Mouse (Mus musculus) left cerebral cortex, postnatal 4 days (tissue): ENCODE results near the gene Spcs2. TPM values are rescaled to one million over a fixed set of nuclear protein-coding genes. Genes with fewer than 3 reads are reported as not detected.

Experiments
- DNase-seq: peaks from one replicate; pipeline ENCODE4 v3.0.0-alpha.2; 2022
- intact Hi-C: fragments of 180-260 bp; cut with DNase I; formaldehyde crosslinking; loops from one replicate; pipeline ENCODE4 v1.15.1; 2025
- total RNA-seq, 2 experiments: library from RNA; stranded (reverse); gene quantifications; 2 replicates each; pipeline ENCODE4 v1.2.3; 2021

Spcs2 gene
- total RNA-seq, 2 experiments from 2014 or later: 83.1 to 90.7 TPM

DNA sequence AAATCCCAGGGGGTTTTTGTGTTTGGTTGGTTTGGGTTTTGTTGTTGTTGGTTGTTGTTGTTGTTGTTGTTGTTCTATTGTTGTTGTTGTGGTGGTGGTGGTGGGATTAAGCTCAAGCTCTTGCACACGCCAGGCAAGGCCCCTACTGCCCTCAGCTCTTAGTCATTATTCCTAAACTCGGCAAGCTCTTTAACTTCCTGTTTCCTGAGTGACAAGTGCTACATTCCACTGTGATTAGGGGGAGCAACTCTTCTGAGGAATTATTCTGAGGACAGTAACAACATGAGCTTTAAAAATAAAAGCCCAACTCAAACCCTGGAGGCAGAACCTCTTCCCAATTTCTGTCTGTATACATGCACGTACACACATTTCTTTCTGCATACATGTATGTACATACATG, 2.0 kb upstream of the Spcs2 start:
- intact Hi-C loops: no loop called here
- DNase-seq: no peak

DNA sequence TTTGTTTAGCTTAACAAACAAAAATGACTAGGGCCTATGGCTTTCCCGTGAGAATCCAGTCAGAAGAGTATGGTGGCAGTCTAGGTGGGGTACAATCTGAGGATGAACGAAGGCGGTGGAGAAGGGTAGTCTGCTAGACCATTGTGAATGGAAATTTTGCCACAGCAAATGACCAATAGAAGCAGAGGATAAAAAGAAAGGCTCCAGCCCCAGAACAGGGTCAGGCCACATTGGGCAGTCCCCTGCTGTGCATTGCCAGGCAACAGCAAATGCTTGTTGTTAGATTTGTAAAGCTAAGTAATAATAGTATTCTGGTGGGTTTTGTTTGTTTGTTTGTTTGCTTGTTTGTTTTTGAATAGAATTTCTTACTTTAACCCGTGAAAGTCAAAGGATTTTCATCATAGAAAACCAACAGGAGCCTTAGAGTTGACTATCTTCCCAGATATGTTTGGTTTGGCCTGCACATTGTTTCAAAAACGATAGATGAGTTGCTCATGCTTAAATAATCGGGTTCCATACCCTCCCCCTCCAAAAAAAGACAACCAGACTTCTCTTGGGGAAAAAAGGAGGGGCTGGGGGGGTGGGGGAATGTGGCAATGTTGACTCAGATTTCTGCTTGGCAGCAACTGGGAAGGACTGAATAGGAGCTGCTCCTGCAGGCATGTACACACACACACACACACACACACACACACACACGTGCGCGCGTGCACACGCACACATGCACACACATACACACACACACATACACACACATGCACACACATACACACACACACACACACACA, 1.2 kb upstream of the Spcs2 start:
- peak; percentile 20 for DNase-seq
- intact Hi-C loops: no loop called here

DNA sequence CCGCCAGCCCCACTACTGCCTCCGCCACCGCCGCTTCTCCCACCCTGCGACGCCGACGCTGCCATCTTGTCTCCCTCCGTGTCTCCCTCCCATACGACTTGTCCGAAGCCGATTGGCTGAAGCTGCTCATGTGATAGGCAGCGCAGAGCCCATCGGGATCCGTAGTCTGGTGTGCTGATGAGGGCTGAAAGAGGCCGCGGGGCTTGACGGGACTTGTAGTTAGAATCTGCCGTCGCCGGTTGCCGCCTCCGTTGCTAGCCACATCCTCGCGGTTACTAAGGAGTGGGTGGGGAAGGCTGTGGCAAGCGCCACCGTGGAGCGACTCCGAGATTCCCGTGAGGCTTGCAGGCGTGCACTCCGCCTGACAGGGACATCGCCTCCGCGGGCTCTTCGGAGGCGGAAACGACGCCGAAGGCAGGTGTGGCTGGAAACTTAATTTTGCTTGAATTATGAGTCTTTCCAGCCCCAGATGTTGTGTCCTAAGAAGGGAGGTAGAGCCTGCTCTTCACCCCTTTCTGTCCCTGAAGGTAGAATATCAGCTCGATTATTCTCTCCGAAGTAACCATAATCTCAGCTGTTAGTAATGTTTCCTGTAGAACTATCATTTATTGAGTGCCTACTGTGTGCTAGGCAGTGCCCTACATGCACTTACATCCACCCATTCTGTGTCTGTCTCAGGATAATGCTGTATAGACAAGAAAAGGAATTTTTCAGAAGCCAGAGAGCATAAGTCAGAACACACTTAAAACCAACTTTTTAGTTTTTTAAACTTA, 4.3 kb downstream of the Spcs2 start, which contains the start of gene Xrra1:
TSS of gene Xrra1 (plus strand) at position 304 of the 773 bp plus-strand sequence.
- intact Hi-C loops: no loop called here

DNA sequence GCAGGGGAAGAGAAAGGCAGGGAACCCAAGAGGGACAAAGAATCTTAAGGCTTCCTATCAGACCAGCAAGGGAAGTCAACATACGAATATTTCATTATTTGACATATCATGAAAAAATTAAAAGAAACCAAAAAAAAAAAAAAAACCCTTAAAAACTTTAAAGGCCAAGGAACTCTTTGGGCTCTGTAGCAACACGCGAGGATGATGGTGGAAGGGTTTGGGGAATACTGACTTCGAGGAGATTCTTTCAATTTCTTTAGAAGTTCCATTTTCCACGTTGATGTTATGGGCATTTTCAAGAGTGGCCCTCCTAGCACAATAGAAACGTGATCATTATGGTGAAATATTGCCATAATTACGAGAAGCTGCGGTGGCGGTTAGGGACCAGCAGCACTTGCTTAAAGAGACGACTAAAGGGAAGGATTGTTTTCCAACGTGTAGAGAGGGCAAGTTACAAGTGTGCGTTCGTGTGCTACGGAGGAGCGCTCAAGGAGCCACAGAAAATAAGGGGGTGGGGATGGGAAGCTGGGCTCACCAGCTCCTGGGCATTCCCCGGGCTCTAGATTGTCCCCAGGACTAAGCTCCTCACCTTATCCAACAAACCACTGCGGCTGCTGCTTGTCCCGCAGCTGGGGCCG, 5.0 kb downstream of the Spcs2 start:
- intact Hi-C loops: no loop called here

More for the DNA sequence above, 4.3 kb downstream of the Spcs2 start, which contains the start of gene Xrra1:
- peak; percentile 97 for DNase-seq

DNA sequence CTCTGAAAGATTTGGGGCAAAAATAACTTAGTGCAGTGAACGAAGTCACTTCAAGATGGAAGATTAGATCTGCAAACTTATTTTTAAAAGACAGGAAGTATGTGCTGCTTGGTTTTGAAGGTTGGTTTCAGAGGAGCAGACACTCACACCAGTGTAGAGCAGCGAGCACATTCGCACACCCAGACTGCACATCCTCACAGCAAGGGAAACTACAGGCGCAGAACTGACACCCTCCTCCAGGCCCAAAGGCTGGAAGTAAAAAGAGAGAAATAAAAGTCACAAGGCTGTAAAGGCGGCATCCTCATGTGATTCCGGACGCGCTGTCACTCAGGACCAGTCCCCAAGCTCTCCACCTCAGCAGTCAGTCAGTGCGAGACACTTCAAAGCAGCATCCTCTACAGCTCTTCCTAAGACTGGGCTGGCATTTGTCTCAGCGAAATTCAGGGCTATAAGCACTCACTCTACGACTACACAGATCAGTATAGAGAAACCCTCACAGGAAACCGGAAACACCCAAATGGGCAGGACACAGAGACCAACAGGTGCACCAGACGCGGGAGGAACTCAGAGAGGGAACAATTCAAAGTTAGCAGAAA, 6.9 kb downstream of the Spcs2 start:
- intact Hi-C loops: no loop called here
- no peak for DNase-seq

More for the DNA sequence above, 5.0 kb downstream of the Spcs2 start:
- DNase-seq: no peak

DNA sequence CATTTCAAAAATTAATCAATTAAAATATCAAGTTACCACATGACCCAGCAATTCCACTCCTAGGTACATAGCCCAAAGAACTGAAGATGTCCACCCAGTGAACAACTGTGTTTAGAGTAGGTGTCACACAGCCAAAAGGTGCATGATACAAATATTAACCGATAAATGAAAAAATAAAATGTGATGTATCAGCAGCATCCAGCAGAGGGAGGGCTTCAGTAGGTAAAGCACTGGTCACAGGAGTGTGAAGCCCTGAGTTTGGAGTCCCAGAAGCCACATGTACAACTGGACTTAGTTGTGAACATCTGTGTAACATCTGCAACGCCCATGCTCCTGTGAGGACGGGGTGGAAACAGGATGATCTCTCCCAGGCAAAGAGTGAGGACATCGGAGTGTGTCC, 9.0 kb downstream of the Spcs2 start:
- DNase-seq: no peak
- intact Hi-C loops: no loop called here

DNA sequence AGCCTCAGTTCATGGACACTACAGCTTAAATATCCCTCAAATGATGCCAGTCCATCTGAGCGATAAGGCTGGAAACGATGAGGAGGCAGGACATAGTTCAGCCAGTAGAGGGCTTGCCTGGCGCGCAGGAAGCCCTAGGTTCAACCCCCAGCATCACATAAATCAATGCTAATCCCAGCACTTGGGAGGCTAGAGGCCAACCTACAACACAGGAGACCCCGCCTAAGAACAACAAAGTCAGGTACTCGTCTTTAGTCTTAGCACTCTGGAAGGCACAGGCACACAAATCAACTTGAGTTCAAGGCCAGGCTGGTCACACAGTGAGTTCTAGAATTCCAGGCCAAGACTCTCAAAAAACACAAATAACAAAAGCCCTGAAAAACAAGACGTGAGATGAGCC, 9.9 kb downstream of the Spcs2 start:
- no peak for DNase-seq
- intact Hi-C loops: no loop called here

DNA sequence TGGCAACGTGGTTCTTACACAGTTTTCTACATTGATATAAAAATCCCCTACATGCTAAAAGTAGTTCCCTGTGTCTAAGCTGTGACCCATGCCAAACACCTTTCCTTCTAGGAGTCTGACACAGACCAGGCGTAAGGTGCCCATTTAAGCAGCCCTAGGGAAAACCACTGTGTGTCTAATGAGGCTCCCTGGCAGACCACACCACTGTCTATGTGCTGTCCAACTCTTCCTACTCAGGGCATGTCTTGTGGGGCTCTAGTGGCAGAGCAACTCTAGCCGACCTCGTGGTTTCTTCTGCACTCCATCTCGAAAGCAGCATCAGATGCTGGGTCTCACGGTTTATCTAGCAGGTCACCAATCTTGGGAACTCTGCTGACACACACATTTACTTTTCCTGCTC, 11.6 kb downstream of the Spcs2 start:
- intact Hi-C loops: no loop called here
- no peak for DNase-seq

DNA sequence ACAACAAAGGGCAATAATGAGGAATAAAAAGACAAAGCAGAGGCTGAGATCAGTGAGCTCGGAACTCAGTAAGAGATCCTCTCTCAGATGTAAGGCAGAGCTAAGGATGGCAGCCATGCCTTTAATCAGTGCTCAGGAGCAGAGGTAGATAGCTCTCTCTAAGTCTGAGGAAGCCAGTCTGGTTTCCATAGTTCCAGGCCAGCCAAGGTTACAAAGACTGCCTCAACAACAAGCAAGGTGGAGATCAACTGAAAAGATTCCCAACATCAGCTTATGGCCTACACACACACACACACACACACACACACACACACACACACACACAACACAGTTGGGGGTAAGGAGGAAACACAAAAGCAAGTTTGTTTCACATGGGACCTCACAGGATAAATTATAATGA, 12.1 kb downstream of the Spcs2 start:
- intact Hi-C loops: no loop called here
- DNase-seq: no peak

DNA sequence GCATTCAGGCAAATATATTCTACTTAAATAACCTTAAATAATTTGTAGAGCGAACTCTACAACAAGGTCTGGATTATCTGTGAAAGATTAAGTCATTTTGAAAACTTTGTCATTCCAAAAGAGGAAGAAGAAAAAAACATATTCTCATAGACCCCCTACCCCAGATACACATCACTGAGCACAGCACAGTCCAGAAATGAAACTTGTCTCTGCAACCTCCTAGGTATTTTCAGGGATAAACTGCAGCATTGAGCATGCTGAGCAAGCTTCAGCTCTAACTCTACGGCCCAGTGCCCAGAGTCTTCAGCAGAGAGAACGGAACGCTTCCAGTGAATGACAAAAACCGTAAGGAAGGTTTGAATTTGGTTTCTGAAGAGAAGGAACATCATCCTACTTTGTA, 12.7 kb downstream of the Spcs2 start:
- DNase-seq: no peak
- intact Hi-C loops: no loop called here

DNA sequence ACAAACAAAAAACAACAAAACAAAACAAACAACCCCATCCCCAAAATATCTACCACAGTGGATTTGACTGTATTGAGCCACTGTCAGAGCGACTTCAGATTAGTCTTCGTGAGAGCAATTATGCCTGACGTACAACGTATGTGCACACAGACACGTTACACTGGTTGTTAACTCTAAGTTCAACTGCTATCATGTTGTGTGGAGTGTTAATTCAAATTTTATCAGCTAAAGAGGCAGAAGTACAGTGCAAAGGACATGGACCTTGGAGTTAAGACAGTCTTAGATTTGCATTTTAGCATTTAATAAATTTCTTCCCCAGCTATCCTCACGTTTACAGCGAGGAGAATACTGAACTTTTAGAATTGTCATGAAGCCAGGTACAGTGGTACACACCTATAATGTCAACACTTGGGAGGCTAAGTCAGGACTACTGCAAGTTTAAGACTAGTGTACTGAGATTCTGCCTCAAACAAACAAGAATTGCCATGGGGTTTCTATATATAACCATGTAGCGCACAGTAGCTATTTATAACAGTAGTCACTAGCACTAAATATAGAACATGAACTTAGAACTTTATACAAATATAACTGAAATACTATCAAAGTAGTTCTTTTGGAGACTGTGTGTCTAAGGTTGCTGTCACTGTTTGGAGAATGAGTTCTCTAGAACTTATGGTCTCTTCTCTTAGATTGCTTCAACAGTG, 17.6 kb downstream of the Spcs2 start:
- intact Hi-C loops: no loop called here
- DNase-seq: no peak

DNA sequence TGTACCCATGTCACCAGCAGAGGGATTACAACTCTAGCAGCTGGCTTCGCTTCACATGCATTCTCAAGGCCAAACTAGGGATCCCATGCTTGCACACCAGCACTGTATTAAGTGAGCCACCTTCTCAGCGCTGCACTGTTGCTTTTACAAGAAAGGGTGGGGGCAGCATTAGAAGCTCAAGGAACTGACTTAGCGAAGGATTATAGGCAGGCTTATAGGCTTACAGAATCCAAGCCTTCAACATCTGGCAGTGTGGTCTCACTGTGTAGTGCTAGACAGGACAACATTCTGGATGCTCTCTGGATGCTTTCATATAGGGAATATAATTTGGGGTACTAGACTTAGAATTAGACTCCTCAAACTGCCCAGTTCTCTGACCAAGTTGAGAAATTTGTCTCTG, 25.0 kb downstream of the Spcs2 start:
- intact Hi-C loops: no loop called here
- DNase-seq: no peak

DNA sequence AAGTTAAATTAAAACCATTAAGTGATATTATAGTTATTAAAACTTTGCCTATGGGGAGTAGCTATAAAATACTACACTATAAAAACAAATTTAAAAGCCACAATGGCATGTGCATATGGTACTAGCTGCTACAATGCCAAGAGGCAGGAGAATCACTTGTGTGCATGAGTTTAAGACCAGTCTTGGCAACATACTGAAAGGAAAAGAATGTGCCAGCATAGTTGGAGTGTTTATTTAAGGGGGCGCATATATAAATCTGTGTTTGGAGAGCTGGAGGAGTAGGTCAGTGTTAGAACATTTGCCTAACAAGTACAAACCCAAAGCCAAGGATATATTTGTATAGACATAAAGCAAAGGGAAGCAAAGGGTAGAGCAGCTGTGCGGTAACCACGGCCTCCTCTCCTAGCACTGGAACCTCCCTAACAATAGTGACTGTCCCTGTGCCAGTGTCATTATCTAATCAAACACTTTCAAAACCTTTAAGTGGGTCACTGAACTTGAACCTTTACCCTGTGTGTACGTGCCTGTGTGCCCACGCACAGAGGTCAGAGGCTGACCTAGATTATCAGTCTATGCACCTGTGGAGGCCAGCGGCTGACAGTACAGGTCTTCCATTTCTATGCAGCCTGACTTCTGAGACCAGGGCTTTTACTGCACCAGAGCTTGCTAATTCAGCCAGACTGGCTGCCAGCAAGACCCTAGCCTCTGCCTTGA, 25.7 kb downstream of the Spcs2 start:
- DNase-seq: no peak
- intact Hi-C loops: no loop called here

DNA sequence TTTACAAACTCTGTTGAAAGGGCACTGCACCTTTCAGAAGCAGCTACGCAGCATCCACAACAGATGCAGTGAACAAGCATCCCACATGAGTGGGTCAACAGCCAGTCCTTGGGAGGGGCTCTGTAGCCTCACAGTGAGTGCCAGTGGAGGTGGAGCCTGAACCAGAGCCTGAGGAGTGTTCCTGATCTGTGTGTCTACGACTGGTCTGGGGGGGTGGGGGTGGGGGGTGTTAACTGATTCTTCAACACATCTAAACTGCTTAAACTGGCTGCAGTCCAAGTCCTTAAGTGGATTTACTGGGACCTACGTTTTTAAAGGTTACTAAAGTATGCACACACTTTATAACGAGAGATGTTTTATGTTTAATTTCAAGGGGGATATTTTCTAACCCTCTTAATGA, 26.5 kb downstream of the Spcs2 start:
- no peak for DNase-seq
- intact Hi-C loops: no loop called here

DNA sequence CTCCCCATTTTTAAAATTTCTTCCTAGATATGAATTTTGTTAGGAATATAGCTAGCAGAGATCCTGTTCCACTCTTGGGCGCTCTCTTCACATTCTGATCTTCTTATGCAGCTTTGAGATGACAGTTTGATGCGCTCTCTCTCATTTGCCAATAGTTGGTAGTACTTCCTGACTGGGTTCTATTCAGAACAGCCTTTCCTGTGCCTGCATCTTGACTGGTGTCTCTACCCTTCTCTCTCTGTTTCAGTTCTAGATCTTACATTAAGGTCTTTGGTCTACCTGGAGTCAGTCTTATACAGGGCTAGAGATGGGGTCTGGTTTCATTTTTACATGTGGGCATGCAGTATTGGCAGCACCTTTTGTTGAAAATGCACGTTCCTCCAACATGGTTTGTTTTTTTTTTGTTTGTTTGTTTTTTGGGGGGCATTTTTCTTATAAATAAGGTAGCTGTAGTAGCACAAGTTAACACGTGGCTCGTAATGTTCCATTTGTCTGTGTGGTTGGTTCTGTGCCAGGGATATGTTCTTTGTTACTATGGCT, 28.9 kb downstream of the Spcs2 start:
- intact Hi-C loops: no loop called here
- no peak for DNase-seq

DNA sequence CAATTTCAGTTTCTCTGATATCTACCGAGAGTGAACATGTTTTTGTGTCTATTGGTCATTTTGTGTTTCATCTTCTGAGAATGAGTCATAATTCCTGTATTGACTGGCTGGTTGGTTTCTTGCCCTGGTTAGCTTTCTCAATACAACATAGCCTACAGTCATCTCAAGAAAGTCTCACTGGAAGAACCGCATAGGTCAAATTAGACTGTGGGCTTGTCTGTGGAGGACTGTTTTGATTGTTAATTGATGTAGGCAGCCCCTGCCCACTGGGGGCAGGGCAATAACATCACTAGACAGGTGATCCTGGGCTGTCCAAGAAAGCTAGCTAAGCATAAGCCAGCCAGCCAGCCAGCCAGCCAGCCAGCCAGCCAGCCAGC, 29.4 kb downstream of the Spcs2 start:
- intact Hi-C loops: no loop called here
- DNase-seq: no peak

DNA sequence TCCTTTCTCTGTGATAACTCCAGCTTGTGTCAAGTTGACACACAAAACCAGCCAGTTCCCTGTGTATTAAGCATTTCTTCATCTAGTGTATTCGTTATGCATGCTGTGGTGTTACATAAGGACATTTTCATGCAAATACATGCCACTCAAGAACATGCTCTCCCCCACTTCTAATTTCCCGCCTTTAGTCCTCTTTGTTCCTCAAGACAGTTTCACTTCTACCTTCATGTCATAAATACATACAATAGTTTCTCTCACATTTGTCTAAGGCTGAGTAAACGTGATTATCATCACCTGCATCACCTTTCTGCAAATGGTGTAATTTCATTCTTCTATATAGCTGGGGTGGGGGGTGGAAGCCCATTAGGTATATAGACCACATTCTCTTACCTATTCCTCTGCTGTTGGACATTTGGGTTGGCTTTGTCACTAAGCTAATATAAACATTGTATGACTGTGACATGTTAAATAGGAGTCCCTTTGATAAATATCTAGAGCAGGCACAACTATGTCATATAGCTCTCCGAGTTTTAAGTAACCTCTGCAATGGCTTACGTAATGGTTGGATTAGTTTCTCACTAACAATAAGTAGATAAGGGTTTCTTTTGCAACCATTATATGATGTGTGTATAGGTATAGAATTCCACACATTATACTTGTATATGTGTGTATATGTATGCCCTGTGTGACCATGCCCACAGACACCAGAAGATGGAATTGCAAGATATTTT, 30.0 kb downstream of the Spcs2 start:
- no peak for DNase-seq
- intact Hi-C loops: no loop called here

DNA sequence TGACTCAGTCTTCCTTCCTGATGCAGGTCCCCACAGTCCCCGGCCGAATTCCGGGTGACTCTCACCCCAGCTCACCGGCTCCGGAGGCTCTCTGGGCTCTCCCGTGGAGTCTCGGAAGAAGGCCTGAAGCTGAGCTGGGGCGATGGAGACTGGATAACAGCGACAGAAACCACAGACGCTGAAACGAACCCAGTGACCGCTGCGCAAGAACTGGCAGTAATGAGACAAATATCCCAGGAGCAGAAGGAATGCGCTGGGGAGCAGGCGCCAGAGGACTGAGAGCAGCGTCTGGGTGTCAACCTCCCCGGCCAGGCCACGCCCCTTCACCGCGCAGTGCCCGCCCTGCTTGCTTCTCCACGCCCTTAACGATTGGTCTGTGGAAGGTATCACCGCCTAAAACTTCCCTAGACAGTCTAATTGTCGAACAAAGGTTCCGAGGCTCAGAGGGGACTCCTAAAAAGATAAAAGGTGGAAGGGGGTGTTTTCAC, 35.1 kb downstream of the Spcs2 start, which contains the start of gene Neu3:
TSS of gene Neu3 (minus strand) at position 335 of the 488 bp plus-strand sequence.
- intact Hi-C loops: no loop called here
- peak; percentile 94 for DNase-seq

DNA sequence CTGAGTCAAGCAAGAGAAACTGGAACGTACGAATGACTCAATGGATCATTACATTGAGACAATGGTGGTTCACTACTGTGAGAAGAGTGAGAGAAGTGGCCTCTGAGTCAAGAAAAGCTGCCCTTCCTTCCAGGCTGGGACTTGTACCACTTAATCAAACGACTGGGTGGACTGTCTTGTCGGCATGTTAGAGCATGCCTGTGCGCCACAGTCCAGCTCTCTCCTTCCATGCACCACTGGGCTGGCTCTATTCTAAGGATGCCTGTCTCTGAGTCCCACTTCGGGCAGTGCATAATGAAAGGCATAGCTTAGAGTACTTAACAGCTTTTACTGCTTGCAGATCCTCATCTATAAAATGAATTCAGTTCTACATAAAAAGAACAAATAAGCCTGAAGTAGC, 37.2 kb downstream of the Spcs2 start:
- DNase-seq: no peak
- intact Hi-C loops: no loop called here
